Mouse (Mus musculus) ES-Bruce4 (cell line): ENCODE data around the gene Hmgb2. TPM values are rescaled to one million over a fixed set of nuclear protein-coding genes. Genes with fewer than 3 reads are reported as not detected.

ENCODE experiments used
- H3K27ac ChIP-seq: 2 replicates; pipeline ENCODE4 v1.5.1; 2012; ENCODE audit warnings: low read length, inconsistent platforms; ENCODE audit not compliant: insufficient read depth
- H3K27me3 ChIP-seq: 2 replicates; pipeline ENCODE4 v1.6.1; 2012; ENCODE audit warnings: mild to moderate bottlenecking, low read length, inconsistent platforms; ENCODE audit not compliant: control insufficient read depth, poor library complexity, insufficient read depth, severe bottlenecking
- H3K36me3 ChIP-seq: 2 replicates; pipeline ENCODE4 v1.6.1; 2012; ENCODE audit warnings: inconsistent platforms, mild to moderate bottlenecking, low read length, moderate library complexity; ENCODE audit not compliant: control insufficient read depth, poor library complexity, insufficient read depth, severe bottlenecking
- H3K4me1 ChIP-seq: one replicate; pipeline ENCODE4 v1.8.1; 2011; ENCODE audit warnings: low read length; ENCODE audit not compliant: control insufficient read depth, insufficient read depth
- H3K4me3 ChIP-seq: 2 replicates; pipeline ENCODE4 v1.5.1; 2011; ENCODE audit warnings: low read depth, mild to moderate bottlenecking, low read length
- H3K9ac ChIP-seq: 2 replicates; pipeline ENCODE4 v1.6.1; 2012; ENCODE audit warnings: low read depth, mild to moderate bottlenecking, inconsistent platforms; ENCODE audit not compliant: poor library complexity, severe bottlenecking
- H3K9me3 ChIP-seq: replicated peaks from 2 replicates; pipeline ENCODE4 v1.6.1; 2012; ENCODE audit warnings: mild to moderate bottlenecking, low read length, inconsistent platforms; ENCODE audit not compliant: control insufficient read depth, poor library complexity, insufficient read depth, severe bottlenecking
- CTCF ChIP-seq: IDR thresholded peaks from one replicate; pipeline ENCODE4 v1.8.1; 2011; ENCODE audit warnings: low read depth, low read length
- EP300 ChIP-seq: IDR thresholded peaks from 2 replicates; pipeline ENCODE4 v1.6.1; 2011; ENCODE audit warnings: low read depth, low read length; ENCODE audit not compliant: insufficient read depth
- POLR2A ChIP-seq: IDR thresholded peaks from one replicate; pipeline ENCODE4 v1.8.1; 2011; ENCODE audit warnings: low read length; ENCODE audit not compliant: insufficient read depth
- polyA plus RNA-seq: library from polyadenylated mRNA; stranded (reverse); fragments of >200 nt; gene quantifications from 2 replicates; pipeline ENCODE4 v1.2.4, GENCODE M21; 2011; ENCODE audit warnings: low read depth; ENCODE audit not compliant: missing spikeins, insufficient read depth, insufficient read length

Hmgb2 gene
- polyA plus RNA-seq, 1 experiment: 235 TPM

- H3K27ac ChIP-seq: no peak overlapping the region
- H3K9ac ChIP-seq: no peak overlapping the region
- H3K36me3 ChIP-seq: no peaks in the 10 kb centered on the region; the same call in 1 of the 2 replicates
- TF ChIP-seq EP300: no peak
- no peak for TF ChIP-seq CTCF
- TF ChIP-seq POLR2A: no peak
- H3K4me3 ChIP-seq: no peak overlapping the region
- no peaks in the 10 kb centered on the region for H3K9me3 ChIP-seq
- no peaks in the 10 kb centered on the region for H3K27me3 ChIP-seq
- no peaks in the 10 kb centered on the region for H3K4me1 ChIP-seq
These were observed 29.7 kb downstream of the Hmgb2 start for GRCm38 (mm10) chr8:57541405-57541804.

DNA sequence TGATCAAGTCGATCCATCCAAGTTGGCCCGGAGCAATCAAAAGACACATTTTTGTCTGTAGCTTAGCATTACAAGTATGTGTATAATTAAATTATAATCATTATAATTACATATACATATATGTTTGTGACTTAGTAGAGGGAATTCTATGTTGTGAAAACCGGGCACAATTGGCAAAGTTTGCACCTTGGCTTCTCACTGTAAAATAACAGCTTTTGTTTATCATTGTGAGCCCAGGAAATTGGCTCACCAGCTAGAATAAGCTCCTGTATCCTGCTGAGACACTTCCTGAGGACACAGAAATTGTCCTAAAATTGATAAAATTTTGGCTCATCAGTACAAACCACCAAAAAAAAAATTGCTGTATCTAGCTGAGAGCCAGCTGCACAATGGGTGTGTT lies 34.7 kb downstream of the Hmgb2 start:
- TF ChIP-seq CTCF (no peak), EP300 (no peak), POLR2A (no peak)
- Histone ChIP-seq H3K9me3 (no peaks in the 10 kb centered on the region), H3K4me1 (no peaks in the 10 kb centered on the region), H3K36me3 (no peaks in the 10 kb centered on the region; the same call in 1 of the 2 replicates), H3K27ac (no peak overlapping the region), H3K9ac (no peak overlapping the region), H3K27me3 (no peaks in the 10 kb centered on the region), H3K4me3 (no peak overlapping the region)

GRCm38 (mm10) chr8:57546834-57547233 lies 35.1 kb downstream of the Hmgb2 start:
- TF ChIP-seq POLR2A (no peak), CTCF (no peak), EP300 (no peak)
- no peaks in the 10 kb centered on the region for H3K4me1 ChIP-seq
- no peak overlapping the region for H3K27ac ChIP-seq
- H3K4me3 ChIP-seq: no peak overlapping the region
- H3K9ac ChIP-seq: no peak overlapping the region
- no peaks in the 10 kb centered on the region; the same call in 1 of the 2 replicates for H3K36me3 ChIP-seq
- no peaks in the 10 kb centered on the region for H3K27me3 ChIP-seq
- H3K9me3 ChIP-seq: no peaks in the 10 kb centered on the region

- H3K4me1 ChIP-seq: no peaks in the 10 kb centered on the region
- H3K27ac ChIP-seq: no peak overlapping the region
- H3K9me3 ChIP-seq: no peaks in the 10 kb centered on the region
- no peaks in the 10 kb centered on the region for H3K27me3 ChIP-seq
- H3K9ac ChIP-seq: no peak overlapping the region
- TF ChIP-seq POLR2A: no peak
- no peak for TF ChIP-seq CTCF
- TF ChIP-seq EP300: no peak
- no peaks in the 10 kb centered on the region; the same call in 1 of the 2 replicates for H3K36me3 ChIP-seq
- H3K4me3 ChIP-seq: no peak overlapping the region
These were observed 35.9 kb downstream of the Hmgb2 start for GRCm38 (mm10) chr8:57547581-57547980.

GRCm38 (mm10) chr8:57552102-57553032 lies 40.7 kb downstream of the Hmgb2 start:
- H3K27ac ChIP-seq: no peak overlapping the region
- no peaks in the 10 kb centered on the region for H3K4me1 ChIP-seq
- H3K9me3 ChIP-seq: no peaks in the 10 kb centered on the region
- no peaks in the 10 kb centered on the region for H3K36me3 ChIP-seq
- no peak overlapping the region for H3K4me3 ChIP-seq
- no peaks in the 10 kb centered on the region for H3K27me3 ChIP-seq
- H3K9ac ChIP-seq: no peak overlapping the region
- TF ChIP-seq POLR2A: no peak
- no peak for TF ChIP-seq EP300
- TF ChIP-seq CTCF: no peak

- H3K9ac ChIP-seq: no peak overlapping the region
- H3K4me3 ChIP-seq: no peak overlapping the region
- H3K27ac ChIP-seq: no peak overlapping the region
- TF ChIP-seq EP300: no peak
- no peaks in the 10 kb centered on the region for H3K36me3 ChIP-seq
- no peaks in the 10 kb centered on the region for H3K27me3 ChIP-seq
- H3K4me1 ChIP-seq: no peaks in the 10 kb centered on the region
- no peaks in the 10 kb centered on the region for H3K9me3 ChIP-seq
These were observed 49.2 kb downstream of the Hmgb2 start for GRCm38 (mm10) chr8:57560926-57561325.
